9 mouse cellular contexts compared by ENCODE assay signal in genomic region chr10:7590792-7591191, GRCm38 (mm10). TPM values are rescaled to one million over a fixed set of nuclear protein-coding genes. Genes with fewer than 3 reads are reported as not detected.
DNase-seq lines count a peak whose midpoint lies in the region; ATAC-seq and TF ChIP-seq lines count a peak whose summit lies in the region.
"Had no signal": no experiment of that assay in that cellular context is flagged by ENCODE, and none has a peak within 500 bp of the region (broad histone marks: within the 10 kb centered on the region; RNA-seq: fewer than 3 reads in every experiment).

No protein-coding gene starts in this region.

- H3K36me3 ChIP-seq in heart, embryonic 11.5 days (ENCODE audit: control insufficient read depth, insufficient read depth, low read length): no peaks in the 10 kb centered on the region
- 0 out of 2 replicates have a peak, but pooled peaks cover 3% of the 10 kb centered on the region for H3K36me3 ChIP-seq in E14TG2a.4 (ENCODE audit: insufficient read depth, low read length)
- no peaks in the 10 kb centered on the region for H3K36me3 ChIP-seq in forebrain, embryonic 13.5 days (ENCODE audit: poor library complexity, severe bottlenecking)
- no peaks in the 10 kb centered on the region for H3K36me3 ChIP-seq in liver, embryonic 14.5 days (replicated peaks; ENCODE audit: control insufficient read depth, insufficient read depth, low read depth)
- H3K36me3 ChIP-seq in thymus, adult 2 months (ENCODE audit: control insufficient read depth, insufficient read depth, low read length): no peaks in the 10 kb centered on the region

- ATAC-seq in heart, embryonic 11.5 days (replicated peaks; ENCODE audit: insufficient number of reproducible peaks, low FRiP score, low TSS enrichment): no peak
- ATAC-seq in forebrain, embryonic 13.5 days: no peak
- no peak for ATAC-seq in liver, embryonic 14.5 days (ENCODE audit: insufficient read depth)
- no peak for ATAC-seq in CD4-positive, CD25-positive, alpha-beta regulatory T cell, adult 4 months
- ATAC-seq in erythroid progenitor cell, adult 5-6 weeks (replicated peaks; ENCODE audit: low FRiP score, poor library complexity, severe bottlenecking): no peak

- no peak overlapping the region for H3K9ac ChIP-seq in heart, embryonic 11.5 days (ENCODE audit: low read depth, low read length)
- H3K9ac ChIP-seq in forebrain, embryonic 13.5 days: peak overlapping the region; percentile 82
- no peak overlapping the region for H3K9ac ChIP-seq in liver, embryonic 14.5 days (replicated peaks)

- TF ChIP-seq EP300 in liver, embryonic 14.5 days (IDR thresholded peaks at IDR 0.05; ENCODE audit: low read depth): no peak

- H3K4me2 ChIP-seq in heart, embryonic 11.5 days: peak overlapping the region; percentile 100
- H3K4me2 ChIP-seq in forebrain, embryonic 13.5 days: peak overlapping the region; percentile 99
- H3K4me2 ChIP-seq in liver, embryonic 14.5 days (ENCODE audit: low read depth): peak overlapping the region; percentile 74

- no peaks in the 10 kb centered on the region for H3K9me3 ChIP-seq in heart, embryonic 11.5 days (replicated peaks; ENCODE audit: control insufficient read depth, low read length)
- H3K9me3 ChIP-seq in E14TG2a.4 (ENCODE audit: low read length): no peaks in the 10 kb centered on the region
- no peaks in the 10 kb centered on the region for H3K9me3 ChIP-seq in forebrain, embryonic 13.5 days (replicated peaks)
- H3K9me3 ChIP-seq in liver, embryonic 14.5 days (ENCODE audit: control insufficient read depth, low read length): no peaks in the 10 kb centered on the region

- intact Hi-C loops in heart, postnatal 25 days (cut with DNase I): no loop called here

- peaks cover 7% of the 10 kb centered on the region; the same call in 1 of the 2 replicates for H3K4me1 ChIP-seq in heart, embryonic 11.5 days (ENCODE audit: control insufficient read depth, insufficient read depth, low read length)
- H3K4me1 ChIP-seq in E14TG2a.4 (replicated peaks; ENCODE audit: low read depth, low read length): peaks cover 42% of the 10 kb centered on the region
- H3K4me1 ChIP-seq in forebrain, embryonic 13.5 days: peaks cover 27% of the 10 kb centered on the region
- H3K4me1 ChIP-seq in liver, embryonic 14.5 days (replicated peaks; ENCODE audit: control insufficient read depth in 2 of 2, insufficient read depth in 2 of 2, low read length in 1 of 2): peaks cover 0 to 2% of the 10 kb centered on the region in 2 experiments; a peak in 2 of 4 replicates
- H3K4me1 ChIP-seq in thymus, adult 2 months (replicated peaks; ENCODE audit: control insufficient read depth, insufficient read depth, low read length): peaks cover 5% of the 10 kb centered on the region

- TF ChIP-seq POLR2A in thymus, adult 2 months (IDR thresholded peaks at IDR 0.05; ENCODE audit: control insufficient read depth, extremely low read depth, insufficient read depth, low read length, poor library complexity): no peak

- peaks cover 11% of the 10 kb centered on the region for H3K27me3 ChIP-seq in heart, embryonic 11.5 days (ENCODE audit: control insufficient read depth, insufficient read depth, low read length)
- peaks cover 9% of the 10 kb centered on the region for H3K27me3 ChIP-seq in E14TG2a.4 (ENCODE audit: insufficient read depth, low read length)
- H3K27me3 ChIP-seq in forebrain, embryonic 13.5 days: peaks cover 14% of the 10 kb centered on the region; the same call in 1 of the 2 replicates
- H3K27me3 ChIP-seq in liver, embryonic 14.5 days (ENCODE audit: control insufficient read depth, insufficient read depth, low read length): peaks cover 19% of the 10 kb centered on the region
- H3K27me3 ChIP-seq in thymus, adult 2 months (ENCODE audit: control insufficient read depth, insufficient read depth, low read length): peaks cover 4% of the 10 kb centered on the region; the same call in 1 of the 2 replicates

- no peak for TF ChIP-seq CTCF in E14TG2a.4 (conservative IDR thresholded peaks at IDR 0.05; ENCODE audit: low read length)
- no peak for TF ChIP-seq CTCF in liver, embryonic 14.5 days (IDR thresholded peaks at IDR 0.05; ENCODE audit: low read depth)
- TF ChIP-seq CTCF in thymus, adult 2 months (IDR thresholded peaks at IDR 0.05; ENCODE audit: borderline replicate concordance, control insufficient read depth, extremely low read depth, insufficient read depth, low read length, poor library complexity): no peak

- no peak for DNase-seq in heart, postnatal 25 days (ENCODE audit: low spot score)
- DNase-seq in liver, embryonic 14.5 days (ENCODE audit: low read depth in 3 of 3, low spot score in 3 of 3): no peak
- no peak for DNase-seq in thymus, adult 2 months
- DNase-seq: thymus, postnatal 14 days had no signal

- H3K4me3 ChIP-seq in heart, embryonic 11.5 days (ENCODE audit: low read depth, low read length): peak overlapping the region; percentile 77
- peak overlapping the region; percentile 99 for H3K4me3 ChIP-seq in E14TG2a.4 (replicated peaks; ENCODE audit: low read length)
- peak overlapping the region; percentile 87 for H3K4me3 ChIP-seq in forebrain, embryonic 13.5 days
- H3K4me3 ChIP-seq in liver, embryonic 14.5 days (ENCODE audit: insufficient read depth in 1 of 2, low read depth in 2 of 2, low read length in 2 of 2): peak overlapping the region in 1 of 2 experiments; percentile 53; a peak in 2 of 4 replicates
- H3K4me3 ChIP-seq in thymus, adult 2 months (ENCODE audit: control insufficient read depth, insufficient read depth, low read length): no peak overlapping the region

- 7% methylated on average over 8 of the region's 8 CpGs for WGBS in heart, embryonic 11.5 days (ENCODE audit: insufficient replicate concordance)
- 6% methylated on average over 8 of the region's 8 CpGs for WGBS in forebrain, embryonic 13.5 days
- WGBS in liver, embryonic 14.5 days (ENCODE audit: insufficient replicate concordance): 3% methylated on average over 8 of the region's 8 CpGs
- 25% methylated on average over 8 of the region's 8 CpGs for WGBS in thymus, adult 2 months

- H3K27ac ChIP-seq in heart, embryonic 11.5 days (ENCODE audit: low read depth, low read length): no peak overlapping the region
- no peak overlapping the region for H3K27ac ChIP-seq in forebrain, embryonic 13.5 days
- H3K27ac ChIP-seq in liver, embryonic 14.5 days: no peak overlapping the region
- H3K27ac ChIP-seq in thymus, adult 2 months (ENCODE audit: control insufficient read depth, insufficient read depth, low read length): no peak overlapping the region

RNA-seq across cellular contexts. Expression of gene Lrp11, which starts 1.2 kb away (rescaled TPM):
- polyA plus RNA-seq in heart, embryonic 11.5 days (2014; fragmentation: Nextera tagmentation; extraction: Ambion mirVana): 2.1 and 2.8 TPM in 2 replicates
- 1 to 10 TPM; 2.5 to 2.6 TPM for total RNA-seq in heart, postnatal 25 days (2021)
- polyA plus RNA-seq in forebrain, embryonic 13.5 days (2015; fragmentation: Nextera tagmentation; extraction: Ambion mirVana): 20.4 and 20.8 TPM in 2 replicates
- polyA plus RNA-seq in liver, embryonic 14.5 days (2012; rRNA removed): 0.27 and 0.39 TPM in 2 replicates
- polyA plus RNA-seq in liver, embryonic 14.5 days (2014; fragmentation: Nextera tagmentation; extraction: Ambion mirVana): 0.24 and 0.51 TPM in 2 replicates
- polyA plus RNA-seq in CD4-positive, CD25-positive, alpha-beta regulatory T cell, adult 4 months (2017; shearing (Covaris generic)): under 1 TPM in 1 of 2 experiments, not detected in 1; 0.35 TPM
- 3.8 and 5.0 TPM in 2 replicates for polyA plus RNA-seq in thymus, adult 2 months (2012; rRNA removed)
- not detected in 2 replicates for total RNA-seq in erythroid progenitor cell, adult 5-6 weeks (2015; ENCODE audit: low replicate concordance)
- total RNA-seq in erythroid progenitor cell, adult 5-6 weeks (2017; ENCODE audit: low replicate concordance): not detected in 2 replicates
